Mouse (Mus musculus): Measurements from ENCODE around the gene Pnldc1. TPM values are rescaled to one million over a fixed set of nuclear protein-coding genes. Genes with fewer than 3 reads are reported as not detected.

Gene Pnldc1
- 0.51 and 0.82 TPM in 2 replicates for polyA plus RNA-seq (2012; ENCODE audit: low replicate concordance)

GRCm38 (mm10) chr17:12909361-12910280, at the start of gene Pnldc1:
Gene Pnldc1, minus strand, starts transcription at chr17:12910230.

GRCm38 (mm10) chr17:12940151-12940805, 30.2 kb upstream of the Pnldc1 start, which contains the start of gene Acat3:
Gene Acat3, minus strand, starts transcription at chr17:12940600.

GRCm38 (mm10) chr17:12915881-12916583, 6.0 kb upstream of the Pnldc1 start, which contains the start of gene Mrpl18:
Gene Mrpl18, minus strand, starts transcription at chr17:12916345.

GRCm38 (mm10) chr17:12915488-12915880, 5.5 kb upstream of the Pnldc1 start, which contains the start of gene Tcp1:
Gene Tcp1, plus strand, starts transcription at chr17:12915701.

GRCm38 (mm10) chr17:12875734-12876133, 34.3 kb downstream of the Pnldc1 start, which contains the start of gene Mrgprh:
Gene Mrgprh, plus strand, starts transcription at chr17:12876034.

GRCm38 (mm10) chr17:12868043-12868442, 42.0 kb downstream of the Pnldc1 start, which contains the start of gene Mas1:
Gene Mas1, minus strand, starts transcription at chr17:12868143.

Other genes starting within 250 kb of the Pnldc1 start
- gene Slc22a1, start 234.4 kb downstream of the Pnldc1 start, polyA plus RNA-seq (2012; ENCODE audit: low replicate concordance) = not detected in 2 replicates
- gene Igf2r, start 140.6 kb downstream of the Pnldc1 start, polyA plus RNA-seq (2012; ENCODE audit: low replicate concordance) = 3.1 and 4.5 TPM in 2 replicates
- gene Mas1, start 42.1 kb downstream of the Pnldc1 start, polyA plus RNA-seq (2012; ENCODE audit: low replicate concordance) = not detected in 2 replicates
- gene Mrgprh, start 34.2 kb downstream of the Pnldc1 start, polyA plus RNA-seq (2012; ENCODE audit: low replicate concordance) = not detected in 2 replicates
- 7.2 and 49.7 TPM in 2 replicates for gene Tcp1, start 5.5 kb upstream of the Pnldc1 start, polyA plus RNA-seq (2012; ENCODE audit: low replicate concordance)
- 16.2 and 51.3 TPM in 2 replicates for gene Mrpl18, start 6.1 kb upstream of the Pnldc1 start, polyA plus RNA-seq (2012; ENCODE audit: low replicate concordance)
- gene Acat3, start 30.4 kb upstream of the Pnldc1 start, polyA plus RNA-seq (2012; ENCODE audit: low replicate concordance) = not detected in 2 replicates
- gene Acat2, start 50.5 kb upstream of the Pnldc1 start, polyA plus RNA-seq (2012; ENCODE audit: low replicate concordance) = 1.2 and 2.2 TPM in 2 replicates
- 17.9 and 19.2 TPM in 2 replicates for gene Wtap, start 83.9 kb upstream of the Pnldc1 start, polyA plus RNA-seq (2012; ENCODE audit: low replicate concordance)
- 283 and 458 TPM in 2 replicates for gene Sod2, start 96.6 kb upstream of the Pnldc1 start, polyA plus RNA-seq (2012; ENCODE audit: low replicate concordance)
- not detected in 2 replicates for gene Gpr31b, start 142.1 kb upstream of the Pnldc1 start, polyA plus RNA-seq (2012; ENCODE audit: low replicate concordance)
- gene Tcp10b, start 150.9 kb upstream of the Pnldc1 start, polyA plus RNA-seq (2012; ENCODE audit: low replicate concordance) = not detected in 2 replicates
- gene Unc93a, start 221.6 kb upstream of the Pnldc1 start, polyA plus RNA-seq (2012; ENCODE audit: low replicate concordance) = not detected in 2 replicates